Mouse (Mus musculus) heart, embryonic 15.5 days (tissue): ENCODE data around the gene Rad18. TPM values are rescaled to one million over a fixed set of nuclear protein-coding genes. Genes with fewer than 3 reads are reported as not detected.

Experiments
- ATAC-seq: fragments of 200-750 bp; cut with Nextera tagmentation; replicated peaks from 2 replicates; pipeline ENCODE4 v1.8.0; 2017; ENCODE audit warnings: low read depth, moderate TSS enrichment; ENCODE audit not compliant: insufficient number of reproducible peaks, insufficient read depth, low FRiP score
- H3K27ac ChIP-seq: fragments of 300-500 bp; sonication (generic); 2 replicates; pipeline ENCODE4 v1.5.1; 2015; ENCODE audit warnings: mild to moderate bottlenecking, inconsistent platforms
- H3K27me3 ChIP-seq: fragments of 300-500 bp; sonication (generic); 2 replicates; pipeline ENCODE4 v1.6.1; 2015; ENCODE audit warnings: inconsistent platforms
- H3K36me3 ChIP-seq: fragments of 300-500 bp; sonication (generic); 2 replicates; pipeline ENCODE4 v1.6.1; 2015; ENCODE audit warnings: mild to moderate bottlenecking, inconsistent platforms
- H3K4me1 ChIP-seq: fragments of 300-500 bp; sonication (generic); replicated peaks from 2 replicates; pipeline ENCODE4 v1.6.1; 2015; ENCODE audit warnings: inconsistent platforms
- H3K4me2 ChIP-seq: fragments of 300-500 bp; sonication (generic); 2 replicates; pipeline ENCODE4 v1.6.1; 2015; ENCODE audit warnings: inconsistent platforms, mild to moderate bottlenecking, moderate library complexity
- H3K4me3 ChIP-seq: fragments of 300-500 bp; sonication (generic); 2 replicates; pipeline ENCODE4 v1.5.1; 2015; ENCODE audit warnings: mild to moderate bottlenecking, inconsistent platforms
- H3K9ac ChIP-seq: fragments of 300-500 bp; sonication (generic); 2 replicates; pipeline ENCODE4 v1.6.1; 2015; ENCODE audit warnings: mild to moderate bottlenecking, inconsistent platforms
- H3K9me3 ChIP-seq: fragments of 300-500 bp; sonication (generic); replicated peaks from 2 replicates; pipeline ENCODE4 v1.6.1; 2016; ENCODE audit warnings: inconsistent platforms
- WGBS: fragments of 180-500 bp; shearing (Covaris S2); methylation state at CpG from one replicate; pipeline ENCODE4 v1.1.7; 2015; ENCODE audit warnings: mixed read lengths; 5-methylcytosine and 5-hydroxymethylcytosine counted together
- polyA plus RNA-seq: library from polyadenylated mRNA; unstranded; fragments of >200 nt; fragmentation: Nextera tagmentation; extraction: Ambion mirVana; gene quantifications from 2 replicates; pipeline ENCODE4 v1.2.1, GENCODE M21; 2015

Rad18 gene
- polyA plus RNA-seq = 16.9 and 20.7 TPM in 2 replicates

GRCm38 (mm10) chr6:112696056-112696950 is at the start of gene Rad18:
TSS of gene Rad18 (minus strand) at chr6:112696686.
- peak within 1 kb of the TSS; percentile 85 for H3K4me2 ChIP-seq
- peak within 1 kb of the TSS; percentile 64 for H3K27ac ChIP-seq
- peaks cover 7% of the 10 kb centered on the region for H3K4me1 ChIP-seq
- no peaks in the 10 kb centered on the region for H3K9me3 ChIP-seq
- peak within 1 kb of the TSS; percentile 82 for H3K4me3 ChIP-seq
- peak within 1 kb of the TSS; percentile 70 for H3K9ac ChIP-seq
- under 1% methylated on average over 77 of the region's 77 CpGs for WGBS
- H3K27me3 ChIP-seq = peaks cover 4% of the 10 kb centered on the region; the same call in 1 of the 2 replicates
- ATAC-seq = peak; percentile 91
- H3K36me3 ChIP-seq = no peaks in the 10 kb centered on the region

GRCm38 (mm10) chr6:112742297-112742696 is 45.8 kb upstream of the Rad18 start:
- H3K4me3 ChIP-seq = no peak overlapping the region
- ATAC-seq = no peak
- H3K4me2 ChIP-seq = no peak overlapping the region
- H3K36me3 ChIP-seq = no peaks in the 10 kb centered on the region
- no peaks in the 10 kb centered on the region; the same call in 1 of the 2 replicates for H3K27me3 ChIP-seq
- H3K27ac ChIP-seq = no peak overlapping the region
- H3K9me3 ChIP-seq = no peaks in the 10 kb centered on the region
- no peak overlapping the region for H3K9ac ChIP-seq
- WGBS = 78% methylated on average over 2 of the region's 2 CpGs
- H3K4me1 ChIP-seq = no peaks in the 10 kb centered on the region

- no peaks in the 10 kb centered on the region for H3K36me3 ChIP-seq
- no peaks in the 10 kb centered on the region for H3K9me3 ChIP-seq
- H3K4me2 ChIP-seq = no peak overlapping the region
- ATAC-seq = no peak
- H3K9ac ChIP-seq = no peak overlapping the region
- 63% methylated on average over 5 of the region's 5 CpGs for WGBS
- H3K27me3 ChIP-seq = no peaks in the 10 kb centered on the region; the same call in 1 of the 2 replicates
- no peak overlapping the region for H3K27ac ChIP-seq
- no peak overlapping the region for H3K4me3 ChIP-seq
- H3K4me1 ChIP-seq = no peaks in the 10 kb centered on the region
Observed at GRCm38 (mm10) chr6:112741766-112742165, 45.3 kb upstream of the Rad18 start.

- Histone ChIP-seq H3K9me3 (no peaks in the 10 kb centered on the region), H3K4me2 (no peak overlapping the region), H3K27me3 (no peaks in the 10 kb centered on the region; the same call in 1 of the 2 replicates), H3K4me1 (no peaks in the 10 kb centered on the region), H3K36me3 (no peaks in the 10 kb centered on the region), H3K9ac (no peak overlapping the region), H3K4me3 (no peak overlapping the region), H3K27ac (no peak overlapping the region)
- ATAC-seq = no peak
- WGBS = 83% methylated on average over 3 of the region's 3 CpGs
Observed at GRCm38 (mm10) chr6:112739635-112740034, 43.1 kb upstream of the Rad18 start.

GRCm38 (mm10) chr6:112738924-112739323 is 42.4 kb upstream of the Rad18 start:
- H3K4me3 ChIP-seq = no peak overlapping the region
- H3K9me3 ChIP-seq = no peaks in the 10 kb centered on the region
- 85% methylated on average over 6 of the region's 6 CpGs for WGBS
- no peak overlapping the region for H3K4me2 ChIP-seq
- H3K27me3 ChIP-seq = no peaks in the 10 kb centered on the region; the same call in 1 of the 2 replicates
- H3K9ac ChIP-seq = no peak overlapping the region
- no peak overlapping the region for H3K27ac ChIP-seq
- no peak for ATAC-seq
- no peaks in the 10 kb centered on the region for H3K4me1 ChIP-seq
- no peaks in the 10 kb centered on the region for H3K36me3 ChIP-seq

- Histone ChIP-seq H3K9ac (no peak overlapping the region), H3K4me2 (no peak overlapping the region), H3K9me3 (peaks cover 3% of the 10 kb centered on the region; the same call in 1 of the 2 replicates), H3K36me3 (no peaks in the 10 kb centered on the region), H3K27me3 (no peaks in the 10 kb centered on the region; the same call in 1 of the 2 replicates), H3K4me1 (no peaks in the 10 kb centered on the region), H3K4me3 (no peak overlapping the region), H3K27ac (no peak overlapping the region)
- no peak for ATAC-seq
- WGBS = 79% methylated on average over 3 of the region's 3 CpGs
Observed at GRCm38 (mm10) chr6:112736471-112736870, 40.0 kb upstream of the Rad18 start.

- Histone ChIP-seq H3K9me3 (peaks cover 3% of the 10 kb centered on the region; the same call in 1 of the 2 replicates), H3K9ac (no peak overlapping the region), H3K4me3 (no peak overlapping the region), H3K4me1 (no peaks in the 10 kb centered on the region), H3K27me3 (no peaks in the 10 kb centered on the region), H3K4me2 (no peak overlapping the region), H3K36me3 (no peaks in the 10 kb centered on the region), H3K27ac (no peak overlapping the region)
- no peak for ATAC-seq
- WGBS = 70% methylated on average over 2 of the region's 2 CpGs
Observed at GRCm38 (mm10) chr6:112735054-112735453, 38.6 kb upstream of the Rad18 start.

GRCm38 (mm10) chr6:112733942-112734341 is 37.5 kb upstream of the Rad18 start:
- Histone ChIP-seq H3K27me3 (no peaks in the 10 kb centered on the region), H3K27ac (no peak overlapping the region), H3K9ac (no peak overlapping the region), H3K4me3 (no peak overlapping the region), H3K36me3 (no peaks in the 10 kb centered on the region), H3K4me1 (peaks cover 5% of the 10 kb centered on the region), H3K9me3 (peaks cover 3% of the 10 kb centered on the region; the same call in 1 of the 2 replicates), H3K4me2 (no peak overlapping the region)
- WGBS = 67% methylated on average over 5 of the region's 5 CpGs
- ATAC-seq = no peak

GRCm38 (mm10) chr6:112732434-112732833 is 35.9 kb upstream of the Rad18 start:
- H3K36me3 ChIP-seq = no peaks in the 10 kb centered on the region
- H3K4me3 ChIP-seq = no peak overlapping the region
- H3K27me3 ChIP-seq = no peaks in the 10 kb centered on the region
- H3K4me1 ChIP-seq = peaks cover 12% of the 10 kb centered on the region
- 91% methylated on average over 3 of the region's 3 CpGs for WGBS
- H3K27ac ChIP-seq = no peak overlapping the region
- ATAC-seq = no peak
- no peak overlapping the region for H3K9ac ChIP-seq
- H3K9me3 ChIP-seq = peaks cover 3% of the 10 kb centered on the region; the same call in 1 of the 2 replicates
- no peak overlapping the region for H3K4me2 ChIP-seq

- ATAC-seq = no peak
- Histone ChIP-seq H3K4me3 (no peak overlapping the region), H3K9ac (no peak overlapping the region), H3K36me3 (no peaks in the 10 kb centered on the region), H3K27me3 (no peaks in the 10 kb centered on the region), H3K4me1 (peaks cover 14% of the 10 kb centered on the region), H3K9me3 (peaks cover 3% of the 10 kb centered on the region; the same call in 1 of the 2 replicates), H3K4me2 (no peak overlapping the region), H3K27ac (no peak overlapping the region)
- 92% methylated on average over 10 of the region's 10 CpGs for WGBS
Observed at GRCm38 (mm10) chr6:112731386-112731785, 34.9 kb upstream of the Rad18 start.

- H3K9ac ChIP-seq = peak overlapping the region; percentile 36
- H3K27ac ChIP-seq = peak overlapping the region; percentile 56
- no peaks in the 10 kb centered on the region for H3K27me3 ChIP-seq
Observed at GRCm38 (mm10) chr6:112728760-112729422, 32.4 kb upstream of the Rad18 start.

More at GRCm38 (mm10) chr6:112728760-112729422, 32.4 kb upstream of the Rad18 start:
- peak overlapping the region; percentile 46 for H3K4me3 ChIP-seq
- 8% methylated on average over 17 of the region's 17 CpGs for WGBS
- no peaks in the 10 kb centered on the region for H3K36me3 ChIP-seq
- peaks cover 3% of the 10 kb centered on the region; the same call in 1 of the 2 replicates for H3K9me3 ChIP-seq
- H3K4me1 ChIP-seq = peaks cover 14% of the 10 kb centered on the region
- H3K4me2 ChIP-seq = peak overlapping the region; percentile 62
- ATAC-seq = peak; percentile 85
